Mouse (Mus musculus): ENCODE data around the gene Necap1.

Gene Necap1

GRCm38 (mm10) chr6:122873871-122874719, at the start of gene Necap1:
Necap1 (plus strand) TSS chr6:122874474.
- in situ Hi-C loops (cut with MseI, MboI): loop anchor here in 1 of 2 experiments (5.0 kb wide), 1 partner anchor 62 kb away; no protein-coding TSS in a partner anchor

GRCm38 (mm10) chr6:122825166-122825565, 49.1 kb upstream of the Necap1 start:
- in situ Hi-C loops (cut with MseI, MboI): no loop called here

- in situ Hi-C loops (cut with MseI, MboI): no loop called here
Observed at GRCm38 (mm10) chr6:122825923-122826742, 48.1 kb upstream of the Necap1 start.

GRCm38 (mm10) chr6:122828086-122828485, 46.2 kb upstream of the Necap1 start:
- in situ Hi-C loops (cut with MseI, MboI): no loop called here

GRCm38 (mm10) chr6:122832880-122833279, 41.4 kb upstream of the Necap1 start:
- in situ Hi-C loops (cut with MseI, MboI): no loop called here

GRCm38 (mm10) chr6:122834365-122834764, 39.9 kb upstream of the Necap1 start:
- in situ Hi-C loops (cut with MseI, MboI): no loop called here

- in situ Hi-C loops (cut with MseI, MboI): no loop called here
Observed at GRCm38 (mm10) chr6:122836974-122837373, 37.3 kb upstream of the Necap1 start.

GRCm38 (mm10) chr6:122837539-122837938, 36.7 kb upstream of the Necap1 start:
- in situ Hi-C loops (cut with MseI, MboI): no loop called here

GRCm38 (mm10) chr6:122843759-122844158, 30.5 kb upstream of the Necap1 start:
- in situ Hi-C loops (cut with MseI, MboI): no loop called here

- in situ Hi-C loops (cut with MseI, MboI): no loop called here
Observed at GRCm38 (mm10) chr6:122852696-122853095, 21.6 kb upstream of the Necap1 start.

GRCm38 (mm10) chr6:122854552-122854951, 19.7 kb upstream of the Necap1 start:
- in situ Hi-C loops (cut with MseI, MboI): no loop called here

GRCm38 (mm10) chr6:122855955-122856354, 18.3 kb upstream of the Necap1 start, which contains the start of gene C3ar1:
C3ar1 (minus strand) TSS chr6:122856161.
- in situ Hi-C loops (cut with MseI, MboI): no loop called here

- in situ Hi-C loops (cut with MseI, MboI): no loop called here
Observed at GRCm38 (mm10) chr6:122862434-122862833, 11.8 kb upstream of the Necap1 start.

GRCm38 (mm10) chr6:122862871-122863270, 11.4 kb upstream of the Necap1 start:
- in situ Hi-C loops (cut with MseI, MboI): no loop called here

GRCm38 (mm10) chr6:122867914-122868313, 6.4 kb upstream of the Necap1 start:
- in situ Hi-C loops (cut with MseI, MboI): no loop called here

- in situ Hi-C loops (cut with MseI, MboI): loop anchor here in 1 of 2 experiments (5.0 kb wide), 1 partner anchor 58 kb away; no protein-coding TSS in a partner anchor
Observed at GRCm38 (mm10) chr6:122869846-122870245, 4.4 kb upstream of the Necap1 start.

- in situ Hi-C loops (cut with MseI, MboI): loop anchor here in 1 of 2 experiments (5.0 kb wide), 1 partner anchor 60 kb away; no protein-coding TSS in a partner anchor
Observed at GRCm38 (mm10) chr6:122872800-122873199, 1.5 kb upstream of the Necap1 start.

GRCm38 (mm10) chr6:122874720-122875389, 581 bp downstream of the Necap1 start:
- in situ Hi-C loops (cut with MseI, MboI): loop anchor here in 1 of 2 experiments (5.0 kb wide), 1 partner anchor 63 kb away; no protein-coding TSS in a partner anchor

- in situ Hi-C loops (cut with MseI, MboI): no loop called here
Observed at GRCm38 (mm10) chr6:122879141-122879735, 5.0 kb downstream of the Necap1 start.

GRCm38 (mm10) chr6:122879781-122880505, 5.7 kb downstream of the Necap1 start:
- in situ Hi-C loops (cut with MseI, MboI): no loop called here
